Mouse (Mus musculus): Measurements from ENCODE around the gene Prickle2.

- no peak for TF ChIP-seq POLR2A (IDR thresholded peaks at IDR 0.05; ENCODE audit: insufficient read depth, low read depth, low read length)
- TF ChIP-seq CTCF (IDR thresholded peaks at IDR 0.05; ENCODE audit: insufficient read depth, low read depth, low read length): no peak
Measured at GRCm38 (mm10) chr6:92383196-92383782, 322.7 kb downstream of the Prickle2 start.

Data from olfactory bulb, adult 2 months (tissue).